Mouse (Mus musculus): ENCODE data around the gene Ptprn2. TPM values are rescaled to one million over a fixed set of nuclear protein-coding genes. Genes with fewer than 3 reads are reported as not detected.

The Ptprn2 gene
- polyA plus RNA-seq, 1 experiment = 1.2 TPM

GRCm38 (mm10) chr12:116778095-116779090 lies 292.9 kb downstream of the Ptprn2 start:
- 81% methylated on average over 4 of the region's 4 CpGs for WGBS
- TF ChIP-seq POLR2A (IDR thresholded peaks at IDR 0.05; ENCODE audit: control insufficient read depth, extremely low read depth, insufficient read depth, low read length, poor library complexity) = no peak
- no peak for TF ChIP-seq CTCF (IDR thresholded peaks at IDR 0.05; ENCODE audit: borderline replicate concordance, control insufficient read depth, extremely low read depth, insufficient read depth, low read length, poor library complexity)
- Histone ChIP-seq H3K4me1 (replicated peaks; ENCODE audit: control insufficient read depth, insufficient read depth, low read length) (no peaks in the 10 kb centered on the region), H3K4me3 (ENCODE audit: control insufficient read depth, insufficient read depth, low read length) (no peak overlapping the region), H3K36me3 (ENCODE audit: control insufficient read depth, insufficient read depth, low read length) (no peaks in the 10 kb centered on the region), H3K27ac (ENCODE audit: control insufficient read depth, insufficient read depth, low read length) (no peak overlapping the region), H3K27me3 (ENCODE audit: control insufficient read depth, insufficient read depth, low read length) (no peaks in the 10 kb centered on the region)
- no peak for DNase-seq

GRCm38 (mm10) chr12:116780419-116780818 lies 294.9 kb downstream of the Ptprn2 start:
- DNase-seq = no peak
- H3K27me3 ChIP-seq (ENCODE audit: control insufficient read depth, insufficient read depth, low read length) = no peaks in the 10 kb centered on the region
- H3K4me1 ChIP-seq (replicated peaks; ENCODE audit: control insufficient read depth, insufficient read depth, low read length) = no peaks in the 10 kb centered on the region
- WGBS = 100% methylated on average over 1 of the region's 1 CpGs
- no peaks in the 10 kb centered on the region for H3K36me3 ChIP-seq (ENCODE audit: control insufficient read depth, insufficient read depth, low read length)
- TF ChIP-seq POLR2A (IDR thresholded peaks at IDR 0.05; ENCODE audit: control insufficient read depth, extremely low read depth, insufficient read depth, low read length, poor library complexity) (no peak), CTCF (IDR thresholded peaks at IDR 0.05; ENCODE audit: borderline replicate concordance, control insufficient read depth, extremely low read depth, insufficient read depth, low read length, poor library complexity) (no peak)
- no peak overlapping the region for H3K4me3 ChIP-seq (ENCODE audit: control insufficient read depth, insufficient read depth, low read length)
- H3K27ac ChIP-seq (ENCODE audit: control insufficient read depth, insufficient read depth, low read length) = no peak overlapping the region

- Histone ChIP-seq H3K4me1 (replicated peaks; ENCODE audit: control insufficient read depth, insufficient read depth, low read length) (no peaks in the 10 kb centered on the region), H3K27ac (ENCODE audit: control insufficient read depth, insufficient read depth, low read length) (no peak overlapping the region), H3K4me3 (ENCODE audit: control insufficient read depth, insufficient read depth, low read length) (no peak overlapping the region), H3K27me3 (ENCODE audit: control insufficient read depth, insufficient read depth, low read length) (no peaks in the 10 kb centered on the region), H3K36me3 (ENCODE audit: control insufficient read depth, insufficient read depth, low read length) (no peaks in the 10 kb centered on the region)
- DNase-seq = no peak
- WGBS = 92% methylated on average over 3 of the region's 3 CpGs
- TF ChIP-seq CTCF (IDR thresholded peaks at IDR 0.05; ENCODE audit: borderline replicate concordance, control insufficient read depth, extremely low read depth, insufficient read depth, low read length, poor library complexity) (no peak), POLR2A (IDR thresholded peaks at IDR 0.05; ENCODE audit: control insufficient read depth, extremely low read depth, insufficient read depth, low read length, poor library complexity) (no peak)
Measured at GRCm38 (mm10) chr12:116785731-116786130, 300.2 kb downstream of the Ptprn2 start.

GRCm38 (mm10) chr12:116788346-116788745 lies 302.8 kb downstream of the Ptprn2 start:
- no peaks in the 10 kb centered on the region for H3K27me3 ChIP-seq (ENCODE audit: control insufficient read depth, insufficient read depth, low read length)
- no peak overlapping the region for H3K4me3 ChIP-seq (ENCODE audit: control insufficient read depth, insufficient read depth, low read length)
- H3K27ac ChIP-seq (ENCODE audit: control insufficient read depth, insufficient read depth, low read length) = no peak overlapping the region
- TF ChIP-seq POLR2A (IDR thresholded peaks at IDR 0.05; ENCODE audit: control insufficient read depth, extremely low read depth, insufficient read depth, low read length, poor library complexity) = no peak
- TF ChIP-seq CTCF (IDR thresholded peaks at IDR 0.05; ENCODE audit: borderline replicate concordance, control insufficient read depth, extremely low read depth, insufficient read depth, low read length, poor library complexity) = no peak
- H3K36me3 ChIP-seq (ENCODE audit: control insufficient read depth, insufficient read depth, low read length) = no peaks in the 10 kb centered on the region
- DNase-seq = no peak
- no peaks in the 10 kb centered on the region for H3K4me1 ChIP-seq (replicated peaks; ENCODE audit: control insufficient read depth, insufficient read depth, low read length)
- 90% methylated on average over 3 of the region's 3 CpGs for WGBS

- DNase-seq = no peak
- TF ChIP-seq POLR2A (IDR thresholded peaks at IDR 0.05; ENCODE audit: control insufficient read depth, extremely low read depth, insufficient read depth, low read length, poor library complexity) = no peak
- no peak for TF ChIP-seq CTCF (IDR thresholded peaks at IDR 0.05; ENCODE audit: borderline replicate concordance, control insufficient read depth, extremely low read depth, insufficient read depth, low read length, poor library complexity)
- H3K27ac ChIP-seq (ENCODE audit: control insufficient read depth, insufficient read depth, low read length) = no peak overlapping the region
- 82% methylated on average over 5 of the region's 5 CpGs for whole genome bisulfite sequencing
- H3K4me1 ChIP-seq (replicated peaks; ENCODE audit: control insufficient read depth, insufficient read depth, low read length) = no peaks in the 10 kb centered on the region
- no peaks in the 10 kb centered on the region for H3K27me3 ChIP-seq (ENCODE audit: control insufficient read depth, insufficient read depth, low read length)
- no peaks in the 10 kb centered on the region for H3K36me3 ChIP-seq (ENCODE audit: control insufficient read depth, insufficient read depth, low read length)
- H3K4me3 ChIP-seq (ENCODE audit: control insufficient read depth, insufficient read depth, low read length) = no peak overlapping the region
Measured at GRCm38 (mm10) chr12:116803331-116803730, 317.8 kb downstream of the Ptprn2 start.

GRCm38 (mm10) chr12:116804712-116805111 lies 319.2 kb downstream of the Ptprn2 start:
- no peak for DNase-seq
- Histone ChIP-seq H3K36me3 (ENCODE audit: control insufficient read depth, insufficient read depth, low read length) (no peaks in the 10 kb centered on the region), H3K27ac (ENCODE audit: control insufficient read depth, insufficient read depth, low read length) (no peak overlapping the region), H3K27me3 (ENCODE audit: control insufficient read depth, insufficient read depth, low read length) (no peaks in the 10 kb centered on the region), H3K4me3 (ENCODE audit: control insufficient read depth, insufficient read depth, low read length) (no peak overlapping the region), H3K4me1 (replicated peaks; ENCODE audit: control insufficient read depth, insufficient read depth, low read length) (no peaks in the 10 kb centered on the region)
- WGBS = 80% methylated on average over 2 of the region's 2 CpGs
- TF ChIP-seq POLR2A (IDR thresholded peaks at IDR 0.05; ENCODE audit: control insufficient read depth, extremely low read depth, insufficient read depth, low read length, poor library complexity) = no peak
- TF ChIP-seq CTCF (IDR thresholded peaks at IDR 0.05; ENCODE audit: borderline replicate concordance, control insufficient read depth, extremely low read depth, insufficient read depth, low read length, poor library complexity) = no peak
